Mouse (Mus musculus): ENCODE results near the gene Wwc1. TPM values are rescaled to one million over a fixed set of nuclear protein-coding genes. Genes with fewer than 3 reads are reported as not detected.
"Not testable (repeated sequence)": the region's sequence is repeated elsewhere in the genome, so short reads cannot be mapped to it uniquely, and the experiment has no call there.

Wwc1 gene
- total and polyA plus RNA-seq, 2 experiments: 11.3 to 25.0 TPM

DNA sequence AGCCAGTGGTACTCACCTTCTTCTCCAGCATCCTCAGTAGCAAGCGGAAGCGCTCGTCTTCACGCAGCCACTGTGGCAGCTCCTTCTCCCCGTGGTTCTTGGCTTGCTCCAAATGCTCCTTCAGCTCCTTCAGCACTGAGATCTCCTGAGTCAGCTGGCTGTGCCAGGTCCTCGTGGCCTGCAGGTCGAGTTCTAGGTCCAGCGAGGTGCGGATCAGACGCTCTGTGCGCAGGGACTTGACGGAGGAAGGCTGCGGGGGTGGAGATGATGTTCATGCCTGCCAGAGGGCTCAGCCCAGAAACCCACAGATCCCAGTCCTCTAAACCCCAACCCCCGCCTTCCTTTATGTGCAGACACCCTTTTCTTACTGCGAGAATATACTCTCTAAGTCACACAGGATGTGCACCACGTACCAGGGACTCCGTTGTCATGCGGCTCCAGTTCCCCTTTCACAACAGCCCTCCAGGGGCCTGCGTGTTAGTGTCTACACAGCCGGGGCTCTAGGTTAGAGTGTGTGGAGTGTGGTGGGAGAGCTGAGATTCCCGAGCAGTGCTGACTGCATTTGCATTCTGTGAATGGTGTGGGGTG lies 138.5 kb downstream of the Wwc1 start:
- TF ChIP-seq CTCF (IDR thresholded peaks at IDR 0.05; ENCODE audit: low read depth, low read length) (no peak), POLR2A (IDR thresholded peaks at IDR 0.05; ENCODE audit: extremely low read depth, insufficient read depth, low read length) (no peak)
- Histone ChIP-seq H3K27ac (replicated peaks; ENCODE audit: insufficient read depth, low read depth, low read length) (no peak overlapping the region), H3K4me1 (ENCODE audit: control insufficient read depth, insufficient read depth, low read length) (no peaks in the 10 kb centered on the region), H3K4me3 (ENCODE audit: insufficient read depth, low read depth, low read length) (no peak overlapping the region), H3K27me3 (ENCODE audit: control insufficient read depth, insufficient read depth, low read length) (no peaks in the 10 kb centered on the region), H3K36me3 (ENCODE audit: control insufficient read depth, insufficient read depth, low read length) (peaks cover 17% of the 10 kb centered on the region), H3K79me2 (ENCODE audit: control insufficient read depth, insufficient read depth, low read length) (no peaks in the 10 kb centered on the region), H3K9ac (ENCODE audit: low read depth, low read length) (no peak overlapping the region)
- WGBS: 90% methylated on average over 21 of the region's 21 CpGs
- no peak for DNase-seq (ENCODE audit: extremely low read depth, low read depth, low spot score)

- not testable (repeated sequence) for H3K4me3 ChIP-seq (ENCODE audit: insufficient read depth, low read depth, low read length); H3K4me1 ChIP-seq (ENCODE audit: control insufficient read depth, insufficient read depth, low read length); H3K79me2 ChIP-seq (ENCODE audit: control insufficient read depth, insufficient read depth, low read length); H3K9ac ChIP-seq (ENCODE audit: low read depth, low read length); DNase-seq (ENCODE audit: extremely low read depth, low read depth, low spot score); H3K27ac ChIP-seq (replicated peaks; ENCODE audit: insufficient read depth, low read depth, low read length); H3K27me3 ChIP-seq (ENCODE audit: control insufficient read depth, insufficient read depth, low read length)
- 92% methylated on average over 4 of the region's 4 CpGs for WGBS
- H3K36me3 ChIP-seq (ENCODE audit: control insufficient read depth, insufficient read depth, low read length): peaks cover 17% of the 10 kb centered on the region
These were observed 139.5 kb downstream of the Wwc1 start for GRCm38 (mm10) chr11:35840806-35841205.

GRCm38 (mm10) chr11:35840282-35840681 lies 140.0 kb downstream of the Wwc1 start:
- TF ChIP-seq POLR2A (IDR thresholded peaks at IDR 0.05; ENCODE audit: extremely low read depth, insufficient read depth, low read length) (no peak), CTCF (IDR thresholded peaks at IDR 0.05; ENCODE audit: low read depth, low read length) (peak; percentile 51; the same call in 1 of the 2 replicates)
- Histone ChIP-seq H3K36me3 (ENCODE audit: control insufficient read depth, insufficient read depth, low read length) (peaks cover 17% of the 10 kb centered on the region), H3K9ac (ENCODE audit: low read depth, low read length) (no peak overlapping the region), H3K4me1 (ENCODE audit: control insufficient read depth, insufficient read depth, low read length) (no peaks in the 10 kb centered on the region), H3K27me3 (ENCODE audit: control insufficient read depth, insufficient read depth, low read length) (no peaks in the 10 kb centered on the region), H3K79me2 (ENCODE audit: control insufficient read depth, insufficient read depth, low read length) (no peaks in the 10 kb centered on the region), H3K4me3 (ENCODE audit: insufficient read depth, low read depth, low read length) (no peak overlapping the region), H3K27ac (replicated peaks; ENCODE audit: insufficient read depth, low read depth, low read length) (no peak overlapping the region)
- 83% methylated on average over 7 of the region's 7 CpGs for WGBS
- no peak for DNase-seq (ENCODE audit: extremely low read depth, low read depth, low spot score)

DNA sequence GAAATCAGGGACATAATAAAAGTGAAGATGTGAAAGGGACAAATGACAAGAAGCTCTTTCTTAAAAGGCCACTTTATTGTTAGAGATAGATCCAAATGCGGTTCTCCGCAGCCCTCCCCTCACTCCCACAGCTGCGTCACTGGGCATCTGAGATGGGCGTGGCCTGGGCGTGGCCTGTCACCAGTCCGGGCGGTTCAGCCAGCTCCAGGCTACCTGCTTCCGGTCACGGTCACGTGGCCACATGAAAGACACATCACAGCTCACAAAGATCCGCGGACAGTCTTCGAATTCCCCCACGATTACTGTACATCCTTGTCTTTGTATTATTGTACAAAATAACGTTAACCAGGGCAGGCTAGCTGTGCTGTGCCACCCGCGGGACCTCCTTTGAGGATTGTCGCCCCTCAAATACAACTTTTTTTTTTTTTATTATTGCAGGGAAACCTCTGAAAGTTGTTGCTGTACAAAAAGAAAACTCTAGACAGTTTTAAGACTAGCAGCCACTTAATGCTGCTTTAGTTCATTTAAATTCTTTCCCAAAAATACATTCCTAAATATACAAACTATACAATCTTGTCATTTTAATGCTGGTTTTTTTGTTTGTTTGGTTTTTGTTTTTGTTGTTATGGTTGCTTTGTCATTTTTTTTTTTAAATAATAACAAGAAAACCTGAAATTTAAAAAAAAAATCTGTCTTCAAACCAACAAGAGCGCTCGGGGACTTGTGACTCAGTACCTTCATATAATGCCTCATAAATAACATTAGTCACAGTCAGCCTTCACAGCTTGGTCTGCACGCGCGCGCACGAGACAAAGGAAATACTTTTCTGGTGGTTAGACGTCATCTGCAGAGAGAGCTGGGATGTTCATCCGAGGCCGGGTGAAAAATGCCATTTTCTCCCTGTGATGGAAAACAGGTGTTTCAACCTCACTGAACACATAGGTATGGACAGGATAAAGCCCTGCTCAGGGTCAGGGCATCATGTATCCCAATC lies 141.7 kb downstream of the Wwc1 start:
- H3K4me1 ChIP-seq (ENCODE audit: control insufficient read depth, insufficient read depth, low read length): no peaks in the 10 kb centered on the region; the same call in 1 of the 2 replicates
- WGBS: 61% methylated on average over 28 of the region's 28 CpGs
- H3K27me3 ChIP-seq (ENCODE audit: control insufficient read depth, insufficient read depth, low read length): no peaks in the 10 kb centered on the region
- H3K36me3 ChIP-seq (ENCODE audit: control insufficient read depth, insufficient read depth, low read length): peaks cover 17% of the 10 kb centered on the region
- TF ChIP-seq CTCF (IDR thresholded peaks at IDR 0.05; ENCODE audit: low read depth, low read length): no peak
- no peak for TF ChIP-seq POLR2A (IDR thresholded peaks at IDR 0.05; ENCODE audit: extremely low read depth, insufficient read depth, low read length)
- H3K27ac ChIP-seq (replicated peaks; ENCODE audit: insufficient read depth, low read depth, low read length): no peak overlapping the region
- peak overlapping the region; percentile 6; the same call in 1 of the 2 replicates for H3K4me3 ChIP-seq (ENCODE audit: insufficient read depth, low read depth, low read length)
- DNase-seq (ENCODE audit: extremely low read depth, low read depth, low spot score): peak; percentile 26
- H3K9ac ChIP-seq (ENCODE audit: low read depth, low read length): no peak overlapping the region
- peaks cover 3% of the 10 kb centered on the region; the same call in 1 of the 2 replicates for H3K79me2 ChIP-seq (ENCODE audit: control insufficient read depth, insufficient read depth, low read length)

DNA sequence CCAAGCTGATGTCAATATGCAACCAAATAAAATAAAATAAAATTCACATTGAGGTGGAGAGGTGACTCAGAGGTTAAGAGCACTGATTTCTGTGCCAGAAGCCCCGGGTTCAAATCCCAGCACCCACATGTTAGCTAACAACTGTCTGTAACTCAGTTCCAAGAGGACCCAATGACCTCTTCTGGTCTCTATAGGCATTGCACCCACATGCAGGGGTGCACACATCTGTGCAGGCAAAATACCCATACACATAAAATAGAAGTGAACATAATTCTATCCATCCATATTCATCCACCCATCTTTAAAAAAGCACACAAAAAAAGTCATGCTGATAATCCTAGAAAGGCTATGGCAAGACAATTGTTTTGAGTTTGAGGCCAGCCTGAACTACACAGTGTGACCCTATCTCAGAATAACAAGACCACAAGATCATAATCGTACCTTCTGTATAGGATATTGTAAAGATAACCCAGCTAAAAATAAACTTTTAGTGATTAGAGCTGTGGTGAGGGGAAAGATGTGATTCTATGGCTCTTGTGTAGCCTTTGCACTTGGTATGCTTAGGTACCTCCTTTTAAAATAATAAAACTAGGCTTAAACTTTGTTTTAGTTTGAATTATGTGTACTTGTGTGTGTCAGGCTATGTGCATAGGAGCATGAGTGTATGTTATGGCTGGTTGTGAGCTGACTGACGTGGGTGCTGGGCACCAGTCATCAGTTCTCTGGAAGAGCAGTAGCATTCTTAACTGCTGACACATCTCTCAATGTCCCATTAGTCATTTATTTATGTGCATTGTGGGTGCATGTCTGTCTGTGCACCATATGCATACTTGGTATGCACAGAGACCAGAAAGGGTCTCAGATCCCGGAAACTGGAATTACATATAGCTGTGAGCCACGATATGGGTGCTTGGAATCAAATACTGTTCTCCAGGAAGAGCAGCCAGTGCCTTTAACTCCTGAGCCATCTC lies 142.9 kb downstream of the Wwc1 start:
- Histone ChIP-seq H3K4me3 (ENCODE audit: insufficient read depth, low read depth, low read length) (no peak overlapping the region), H3K79me2 (ENCODE audit: control insufficient read depth, insufficient read depth, low read length) (peaks cover 7% of the 10 kb centered on the region; the same call in 1 of the 2 replicates), H3K9ac (ENCODE audit: low read depth, low read length) (no peak overlapping the region), H3K4me1 (ENCODE audit: control insufficient read depth, insufficient read depth, low read length) (peaks cover 4% of the 10 kb centered on the region), H3K36me3 (ENCODE audit: control insufficient read depth, insufficient read depth, low read length) (peaks cover 18% of the 10 kb centered on the region), H3K27ac (replicated peaks; ENCODE audit: insufficient read depth, low read depth, low read length) (no peak overlapping the region), H3K27me3 (ENCODE audit: control insufficient read depth, insufficient read depth, low read length) (no peaks in the 10 kb centered on the region)
- 84% methylated on average over 5 of the region's 5 CpGs for WGBS
- DNase-seq (ENCODE audit: extremely low read depth, low read depth, low spot score): no peak
- no peak for TF ChIP-seq CTCF (IDR thresholded peaks at IDR 0.05; ENCODE audit: low read depth, low read length)
- no peak for TF ChIP-seq POLR2A (IDR thresholded peaks at IDR 0.05; ENCODE audit: extremely low read depth, insufficient read depth, low read length)

All from liver, adult 2 months (tissue).